28 mouse cellular contexts compared by ENCODE assay signal in the genomic region with DNA sequence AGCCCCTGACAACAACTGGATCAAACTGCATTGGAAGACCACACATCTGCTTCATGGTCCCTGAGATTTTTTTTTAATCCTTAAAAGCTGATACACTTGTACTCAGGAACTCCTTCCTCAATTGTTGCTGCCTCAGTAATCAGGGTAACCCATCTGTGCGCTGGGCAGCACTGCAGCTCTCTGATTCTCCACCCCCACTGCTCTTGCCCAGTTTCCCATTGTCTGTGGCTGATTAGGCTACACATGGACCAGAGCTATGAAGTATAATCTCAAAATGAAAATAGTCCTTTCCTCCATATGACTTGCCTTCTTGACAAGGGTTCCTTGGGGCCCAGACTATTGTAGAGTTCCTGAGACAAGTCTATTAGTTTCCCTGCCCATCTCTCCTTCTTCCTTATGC.
DNase-seq lines count a peak whose midpoint lies in the region; ATAC-seq and TF ChIP-seq lines count a peak whose summit lies in the region.
"Had no signal": no experiment of that assay in that cellular context is flagged by ENCODE, and none has a peak within 500 bp of the region (broad histone marks: within the 10 kb centered on the region; RNA-seq: fewer than 3 reads in every experiment).

No protein-coding gene starts in this region.

- H3K4me1 ChIP-seq in liver, embryonic 11.5 days (replicated peaks; ENCODE audit: control insufficient read depth, insufficient read depth, low read length): no peaks in the 10 kb centered on the region
- no peaks in the 10 kb centered on the region for H3K4me1 ChIP-seq in liver, postnatal 0 days (ENCODE audit: insufficient read depth)
- peaks cover 0 to 8% of the 10 kb centered on the region in 2 experiments; a peak in 1 of 4 replicates for H3K4me1 ChIP-seq in MEL (ENCODE audit: control insufficient read depth in 1 of 2, insufficient read depth in 2 of 2, low read length in 2 of 2)
- H3K4me1 ChIP-seq: embryonic facial prominence, embryonic 10.5 days; forebrain, embryonic 12.5 days; forebrain, embryonic 15.5 days; heart, embryonic 13.5 days had no signal

- H3K27ac ChIP-seq in liver, embryonic 11.5 days (ENCODE audit: low read depth, low read length): no peak overlapping the region
- H3K27ac ChIP-seq in liver, postnatal 0 days (ENCODE audit: low read depth): no peak overlapping the region
- peak overlapping the region; percentile 27; the same call in 1 of the 2 replicates for H3K27ac ChIP-seq in MEL (ENCODE audit: control insufficient read depth, low read depth, low read length)
- H3K27ac ChIP-seq: embryonic facial prominence, embryonic 10.5 days; embryonic facial prominence, embryonic 13.5 days; forebrain, embryonic 12.5 days; forebrain, embryonic 15.5 days; heart, embryonic 13.5 days; hindbrain, embryonic 14.5 days; hindbrain, postnatal 0 days had no signal

- H3K27me3 ChIP-seq in liver, embryonic 11.5 days (replicated peaks; ENCODE audit: control insufficient read depth, insufficient read depth, low read length): no peaks in the 10 kb centered on the region
- H3K27me3 ChIP-seq in liver, postnatal 0 days (ENCODE audit: insufficient read depth, low read length): no peaks in the 10 kb centered on the region
- H3K27me3 ChIP-seq in MEL (ENCODE audit: control insufficient read depth in 1 of 2, insufficient read depth in 2 of 2, low read length in 2 of 2): no peaks in the 10 kb centered on the region
- H3K27me3 ChIP-seq: CH12.LX; embryonic facial prominence, embryonic 13.5 days; forebrain, embryonic 12.5 days; forebrain, embryonic 15.5 days; heart, embryonic 13.5 days had no signal

- H3K9me3 ChIP-seq in liver, embryonic 11.5 days (ENCODE audit: control insufficient read depth, low read length): no peaks in the 10 kb centered on the region
- no peaks in the 10 kb centered on the region for H3K9me3 ChIP-seq in liver, postnatal 0 days (ENCODE audit: low read length)
- H3K9me3 ChIP-seq in MEL (replicated peaks; ENCODE audit: insufficient read depth, low read length): 0 out of 2 replicates have a peak, but pooled peaks cover 2% of the 10 kb centered on the region
- H3K9me3 ChIP-seq: embryonic facial prominence, embryonic 10.5 days; embryonic facial prominence, embryonic 13.5 days; forebrain, embryonic 12.5 days; forebrain, embryonic 15.5 days; heart, embryonic 13.5 days had no signal

- H3K4me3 ChIP-seq in liver, embryonic 11.5 days (ENCODE audit: low read depth, low read length): no peak overlapping the region
- H3K4me3 ChIP-seq in liver, postnatal 0 days (ENCODE audit: low read depth, low read length): no peak overlapping the region
- no peak overlapping the region for H3K4me3 ChIP-seq in MEL (ENCODE audit: control insufficient read depth in 1 of 2, insufficient read depth in 1 of 2, low read depth in 2 of 2, low read length in 2 of 2)
- H3K4me3 ChIP-seq: embryonic facial prominence, embryonic 10.5 days; embryonic facial prominence, embryonic 13.5 days; erythroblast, embryonic 14.5 days; forebrain, embryonic 12.5 days; forebrain, embryonic 15.5 days; heart, embryonic 13.5 days had no signal

- TF ChIP-seq EP300 in liver, postnatal 0 days (IDR thresholded peaks at IDR 0.05; ENCODE audit: low read depth): no peak
- peak; percentile 96 for TF ChIP-seq EP300 in MEL (IDR thresholded peaks at IDR 0.05; ENCODE audit: low read depth in 1 of 2, low read length in 2 of 2)

- no peak for TF ChIP-seq POLR2A in MEL (IDR thresholded peaks at IDR 0.05; ENCODE audit: control insufficient read depth in 1 of 2, insufficient read depth in 1 of 2, low read depth in 1 of 2, low read length in 2 of 2, poor library complexity in 1 of 2)

- no peaks in the 10 kb centered on the region for H3K79me2 ChIP-seq in MEL (ENCODE audit: control insufficient read depth, insufficient read depth, low read length, poor library complexity)

- TF ChIP-seq CTCF in liver, postnatal 0 days (IDR thresholded peaks at IDR 0.05; ENCODE audit: low read depth): no peak
- TF ChIP-seq CTCF in MEL (IDR thresholded peaks at IDR 0.05 in 2 of 3, conservative IDR thresholded peaks at IDR 0.05 in 1 of 3; ENCODE audit: control insufficient read depth in 1 of 3, insufficient read depth in 1 of 3, low read depth in 2 of 3, low read length in 3 of 3, poor library complexity in 1 of 3, severe bottlenecking in 1 of 3): no peak

- no peak overlapping the region for H3K9ac ChIP-seq in liver, embryonic 11.5 days (ENCODE audit: low read depth, low read length)
- H3K9ac ChIP-seq in liver, postnatal 0 days (replicated peaks): no peak overlapping the region
- H3K9ac ChIP-seq in MEL (ENCODE audit: control insufficient read depth, low read depth, low read length, poor library complexity, severe bottlenecking): no peak overlapping the region
- H3K9ac ChIP-seq: embryonic facial prominence, embryonic 13.5 days; forebrain, embryonic 12.5 days; forebrain, embryonic 15.5 days; heart, embryonic 13.5 days; hindbrain, embryonic 14.5 days had no signal

- no peaks in the 10 kb centered on the region for H3K36me3 ChIP-seq in liver, embryonic 11.5 days (ENCODE audit: control insufficient read depth, insufficient read depth, low read length)
- no peaks in the 10 kb centered on the region for H3K36me3 ChIP-seq in liver, postnatal 0 days (replicated peaks; ENCODE audit: insufficient read depth, low read length)
- H3K36me3 ChIP-seq in MEL (ENCODE audit: control insufficient read depth in 1 of 2, insufficient read depth in 2 of 2, low read length in 2 of 2): peaks cover 0 to 2% of the 10 kb centered on the region in 2 experiments; a peak in 2 of 4 replicates
- H3K36me3 ChIP-seq: embryonic facial prominence, embryonic 10.5 days; embryonic facial prominence, embryonic 13.5 days; forebrain, embryonic 12.5 days; forebrain, embryonic 15.5 days; heart, embryonic 13.5 days had no signal

- 38% methylated on average over 1 of the region's 1 CpGs for WGBS in liver, embryonic 11.5 days
- 53% methylated on average over 1 of the region's 1 CpGs for WGBS in liver, postnatal 0 days (ENCODE audit: insufficient replicate concordance)

- ATAC-seq in liver, embryonic 11.5 days (replicated peaks; ENCODE audit: low FRiP score): peak; percentile 34; the same call in 1 of the 2 replicates
- ATAC-seq in liver, postnatal 0 days: no peak
- ATAC-seq in common myeloid progenitor, adult 5-6 weeks (replicated peaks; ENCODE audit: low read depth, poor library complexity, severe bottlenecking): peak; percentile 86
- ATAC-seq: forebrain, embryonic 15.5 days; hindbrain, postnatal 0 days; inflammation-experienced regulatory T-cells, adult 6 months had no signal

- no peak for TF ChIP-seq RAD21 in MEL (IDR thresholded peaks at IDR 0.05; ENCODE audit: low read depth, low read length)

- no peak for DNase-seq in liver, embryonic 11.5 days (ENCODE audit: low spot score)
- no peak for DNase-seq in liver, postnatal 0 days
- peak; percentile 89 for DNase-seq in MEL (ENCODE audit: low read depth, low spot score)
- no peak for DNase-seq in thymus, adult 18-20 months
- DNase-seq in right cerebral cortex, postnatal 36 days (ENCODE audit: low spot score in 2 of 2): no peak
- DNase-seq in urinary bladder, postnatal 14 days (ENCODE audit: low spot score): no peak
- DNase-seq: adrenal gland, adult 2 months; adrenal gland, postnatal 14 days; B cell, adult 2 months; cerebellum, adult 11-12 months; cerebellum, adult 8-10 months; cerebellum, postnatal 10 days; cerebellum, postnatal 36 days; gastrocnemius, postnatal 25 days; heart, adult 18-20 months; heart, postnatal 14 days; heart, postnatal 4 days had no signal

- no peak overlapping the region for H3K4me2 ChIP-seq in liver, embryonic 11.5 days
- H3K4me2 ChIP-seq in liver, postnatal 0 days (ENCODE audit: low read depth, low read length): no peak overlapping the region
- H3K4me2 ChIP-seq: embryonic facial prominence, embryonic 13.5 days; forebrain, embryonic 12.5 days; forebrain, embryonic 15.5 days; heart, embryonic 13.5 days; hindbrain, embryonic 14.5 days had no signal

TF ChIP-seq in MEL, 35 proteins besides CTCF, POLR2A, EP300 and RAD21 (continues in another document):
- TF ChIP-seq TAL1 (IDR thresholded peaks at IDR 0.05; ENCODE audit: low read length) (peak; percentile 92), ZNF384 (IDR thresholded peaks at IDR 0.05; ENCODE audit: low read depth, low read length) (peak; percentile 31; the same call in 1 of the 2 replicates), BHLHE40 (IDR thresholded peaks at IDR 0.05; ENCODE audit: borderline replicate concordance, low read depth, low read length) (no peak), POLR2AphosphoS2 (IDR thresholded peaks at IDR 0.05; ENCODE audit: low read length) (no peak), KAT2A (conservative IDR thresholded peaks at IDR 0.05; ENCODE audit: low read depth, low read length) (no peak), E2F4 (IDR thresholded peaks at IDR 0.05; ENCODE audit: borderline replicate concordance, low read depth, low read length) (no peak), NELFE (IDR thresholded peaks at IDR 0.05; ENCODE audit: low read depth, low read length) (no peak), MAX (IDR thresholded peaks at IDR 0.05; ENCODE audit: low read length) (0 out of 2 replicates have a peak, but pooled peaks have one; percentile 35), NRF1 (IDR thresholded peaks at IDR 0.05; ENCODE audit: insufficient read depth, low read depth, low read length, poor library complexity, severe bottlenecking) (no peak), SIN3A (IDR thresholded peaks at IDR 0.05; ENCODE audit: low read length) (peak; percentile 51), TCF12 (IDR thresholded peaks at IDR 0.05; ENCODE audit: low read depth, low read length) (peak; percentile 98), MAZ (IDR thresholded peaks at IDR 0.05; ENCODE audit: low read depth, low read length) (no peak), SMC3 (IDR thresholded peaks at IDR 0.05; ENCODE audit: low read depth, low read length) (no peak), ZKSCAN1 (IDR thresholded peaks at IDR 0.05; ENCODE audit: low read depth, low read length) (no peak), ZC3H11A (IDR thresholded peaks at IDR 0.05; ENCODE audit: low read depth, low read length) (no peak), USF2 (IDR thresholded peaks at IDR 0.05; ENCODE audit: borderline replicate concordance in 1 of 2, insufficient read depth in 1 of 2, low read depth in 1 of 2, low read length in 2 of 2) (no peak), TBP (IDR thresholded peaks at IDR 0.05; ENCODE audit: low read depth, low read length) (no peak), CHD2 (IDR thresholded peaks at IDR 0.05; ENCODE audit: low read length) (no peak), GABPA (IDR thresholded peaks at IDR 0.05; ENCODE audit: low read depth, low read length) (no peak), ELF1 (IDR thresholded peaks at IDR 0.05; ENCODE audit: low read depth, low read length) (no peak), RCOR1 (IDR thresholded peaks at IDR 0.05; ENCODE audit: low read depth, low read length) (peak; percentile 92), ZMIZ1 (IDR thresholded peaks at IDR 0.05; ENCODE audit: low read depth, low read length) (no peak), USF1 (IDR thresholded peaks at IDR 0.05; ENCODE audit: low read depth, low read length) (no peak), CHD1 (IDR thresholded peaks at IDR 0.05; ENCODE audit: low read depth, low read length) (no peak)
